Mouse (Mus musculus): ENCODE results near the gene Cramp1l. TPM values are rescaled to one million over a fixed set of nuclear protein-coding genes. Genes with fewer than 3 reads are reported as not detected.
A peak's percentile ranks its signal among the peaks of the same experiment; 100 is the strongest.
"Not testable (repeated sequence)": the region's sequence is repeated elsewhere in the genome, so short reads cannot be mapped to it uniquely, and the experiment has no call there.

Cramp1l gene
- polyA plus RNA-seq, 1 experiment from 2014 or later = 8.5 TPM

- Histone ChIP-seq H3K4me1 (replicated peaks) (peaks cover 12% of the 10 kb centered on the region), H3K27me3 (replicated peaks) (no peaks in the 10 kb centered on the region), H3K4me3 (peak overlapping the region; percentile 100), H3K4me2 (peak overlapping the region; percentile 83), H3K9ac (peak overlapping the region; percentile 98), H3K27ac (ENCODE audit: poor library complexity, severe bottlenecking) (no peak overlapping the region), H3K36me3 (peaks cover 50% of the 10 kb centered on the region), H3K9me3 (replicated peaks) (no peaks in the 10 kb centered on the region)
- WGBS = 61% methylated on average over 8 of the region's 8 CpGs
- ATAC-seq (ENCODE audit: insufficient number of reproducible peaks, low FRiP score) = no peak
Measured at GRCm38 (mm10) chr17:24959371-24959770, 56.2 kb downstream of the Cramp1l start.

- no peak overlapping the region for H3K9ac ChIP-seq
- H3K4me1 ChIP-seq (replicated peaks) = no peaks in the 10 kb centered on the region
- H3K27ac ChIP-seq (ENCODE audit: poor library complexity, severe bottlenecking) = no peak overlapping the region
- no peak overlapping the region for H3K4me3 ChIP-seq
- WGBS = 95% methylated on average over 2 of the region's 2 CpGs
- no peaks in the 10 kb centered on the region for H3K27me3 ChIP-seq (replicated peaks)
- peaks cover 58% of the 10 kb centered on the region for H3K36me3 ChIP-seq
- no peak for ATAC-seq (ENCODE audit: insufficient number of reproducible peaks, low FRiP score)
- no peak overlapping the region for H3K4me2 ChIP-seq
- H3K9me3 ChIP-seq (replicated peaks) = no peaks in the 10 kb centered on the region
Measured at GRCm38 (mm10) chr17:24953291-24953690, 62.3 kb downstream of the Cramp1l start.

DNA sequence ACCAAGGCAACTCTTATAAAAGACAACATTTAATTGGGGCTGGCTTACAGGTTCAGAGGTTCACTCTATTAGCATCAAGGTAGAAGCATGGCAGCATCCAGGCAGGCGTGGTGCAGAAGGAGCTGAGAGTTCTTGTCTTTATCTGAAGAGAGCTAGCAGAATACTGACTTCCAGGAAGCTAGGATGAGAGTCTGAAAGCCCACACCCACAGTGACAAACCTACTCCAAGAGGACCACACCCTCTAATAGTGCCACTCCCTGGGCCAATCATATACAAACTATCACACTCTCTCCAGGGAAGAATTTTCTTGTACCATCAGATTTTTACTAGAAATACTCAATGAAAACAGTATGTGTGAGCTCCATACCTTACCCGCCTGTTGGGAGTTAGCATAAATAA is 64.9 kb downstream of the Cramp1l start:
- Histone ChIP-seq H3K27ac (ENCODE audit: poor library complexity, severe bottlenecking) (no peak overlapping the region), H3K36me3 (peaks cover 68% of the 10 kb centered on the region), H3K9me3 (replicated peaks) (no peaks in the 10 kb centered on the region), H3K4me1 (replicated peaks) (no peaks in the 10 kb centered on the region), H3K9ac (no peak overlapping the region), H3K27me3 (replicated peaks) (no peaks in the 10 kb centered on the region), H3K4me3 (no peak overlapping the region), H3K4me2 (no peak overlapping the region)
- ATAC-seq (ENCODE audit: insufficient number of reproducible peaks, low FRiP score) = no peak
- 83% methylated on average over 2 of the region's 2 CpGs for WGBS

DNA sequence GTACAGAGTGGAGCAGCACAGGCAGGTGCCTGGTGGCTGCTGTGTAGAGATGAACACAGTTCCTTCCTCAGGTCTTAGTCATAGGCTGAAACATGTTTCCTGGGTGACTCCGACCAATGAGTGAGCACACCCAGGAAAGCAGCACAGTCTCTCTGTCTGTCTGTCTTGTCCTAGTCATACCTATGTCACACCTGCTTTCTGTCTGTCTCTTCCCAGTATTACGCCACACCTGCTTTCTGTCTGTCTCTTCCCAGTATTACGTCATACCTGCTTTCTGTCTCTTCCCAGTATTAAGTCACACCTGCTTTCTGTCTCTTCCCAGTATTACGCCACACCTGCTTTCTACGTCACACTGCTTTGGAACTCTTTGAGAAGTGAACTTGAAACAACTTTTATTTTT is 67.4 kb downstream of the Cramp1l start:
- no peak overlapping the region for H3K9ac ChIP-seq
- no peak for ATAC-seq (ENCODE audit: insufficient number of reproducible peaks, low FRiP score)
- no peak overlapping the region for H3K4me2 ChIP-seq
- H3K27me3 ChIP-seq (replicated peaks) = no peaks in the 10 kb centered on the region
- 94% methylated on average over 5 of the region's 5 CpGs for WGBS
- H3K9me3 ChIP-seq (replicated peaks) = no peaks in the 10 kb centered on the region
- H3K27ac ChIP-seq (ENCODE audit: poor library complexity, severe bottlenecking) = no peak overlapping the region
- H3K36me3 ChIP-seq = peaks cover 74% of the 10 kb centered on the region
- no peak overlapping the region for H3K4me3 ChIP-seq
- no peaks in the 10 kb centered on the region for H3K4me1 ChIP-seq (replicated peaks)

GRCm38 (mm10) chr17:24943589-24943988 is 72.0 kb downstream of the Cramp1l start:
- not testable (repeated sequence) for H3K9me3 ChIP-seq (replicated peaks); H3K9ac ChIP-seq; H3K27me3 ChIP-seq (replicated peaks); H3K4me2 ChIP-seq; H3K4me3 ChIP-seq; ATAC-seq (ENCODE audit: insufficient number of reproducible peaks, low FRiP score); H3K4me1 ChIP-seq (replicated peaks); H3K27ac ChIP-seq (ENCODE audit: poor library complexity, severe bottlenecking)
- WGBS = 89% methylated on average over 1 of the region's 1 CpGs
- H3K36me3 ChIP-seq = peaks cover 57% of the 10 kb centered on the region

GRCm38 (mm10) chr17:24943036-24943435 is 72.6 kb downstream of the Cramp1l start:
- no peak for ATAC-seq (ENCODE audit: insufficient number of reproducible peaks, low FRiP score)
- Histone ChIP-seq H3K9me3 (replicated peaks) (no peaks in the 10 kb centered on the region), H3K9ac (no peak overlapping the region)

GRCm38 (mm10) chr17:24942453-24942852 is 73.1 kb downstream of the Cramp1l start:
- H3K27ac ChIP-seq (ENCODE audit: poor library complexity, severe bottlenecking); H3K4me2 ChIP-seq; H3K27me3 ChIP-seq (replicated peaks); H3K9ac ChIP-seq; H3K9me3 ChIP-seq (replicated peaks); H3K4me1 ChIP-seq (replicated peaks); H3K4me3 ChIP-seq; ATAC-seq (ENCODE audit: insufficient number of reproducible peaks, low FRiP score): not testable (repeated sequence)
- H3K36me3 ChIP-seq = peaks cover 45% of the 10 kb centered on the region
- WGBS = 26% methylated on average over 2 of the region's 2 CpGs

More at GRCm38 (mm10) chr17:24943036-24943435, 72.6 kb downstream of the Cramp1l start:
- H3K4me1 ChIP-seq (replicated peaks) = no peaks in the 10 kb centered on the region
- WGBS = 85% methylated on average over 7 of the region's 7 CpGs
- H3K36me3 ChIP-seq = peaks cover 51% of the 10 kb centered on the region
- H3K4me3 ChIP-seq = no peak overlapping the region
- H3K4me2 ChIP-seq = no peak overlapping the region
- H3K27me3 ChIP-seq (replicated peaks) = no peaks in the 10 kb centered on the region
- no peak overlapping the region for H3K27ac ChIP-seq (ENCODE audit: poor library complexity, severe bottlenecking)

- no peaks in the 10 kb centered on the region for H3K27me3 ChIP-seq (replicated peaks)
- no peaks in the 10 kb centered on the region; the same call in 1 of the 2 replicates for H3K36me3 ChIP-seq
- H3K4me1 ChIP-seq (replicated peaks) = peaks cover 28% of the 10 kb centered on the region
- H3K9me3 ChIP-seq (replicated peaks) = no peaks in the 10 kb centered on the region
- H3K4me3 ChIP-seq = peak overlapping the region; percentile 66
- peak overlapping the region; percentile 85 for H3K9ac ChIP-seq
- peak overlapping the region; percentile 75 for H3K4me2 ChIP-seq
- no peak for ATAC-seq (ENCODE audit: insufficient number of reproducible peaks, low FRiP score)
- 50% methylated on average over 6 of the region's 6 CpGs for WGBS
- peak overlapping the region; percentile 60 for H3K27ac ChIP-seq (ENCODE audit: poor library complexity, severe bottlenecking)
Measured at GRCm38 (mm10) chr17:24937266-24937665, 78.3 kb downstream of the Cramp1l start.

DNA sequence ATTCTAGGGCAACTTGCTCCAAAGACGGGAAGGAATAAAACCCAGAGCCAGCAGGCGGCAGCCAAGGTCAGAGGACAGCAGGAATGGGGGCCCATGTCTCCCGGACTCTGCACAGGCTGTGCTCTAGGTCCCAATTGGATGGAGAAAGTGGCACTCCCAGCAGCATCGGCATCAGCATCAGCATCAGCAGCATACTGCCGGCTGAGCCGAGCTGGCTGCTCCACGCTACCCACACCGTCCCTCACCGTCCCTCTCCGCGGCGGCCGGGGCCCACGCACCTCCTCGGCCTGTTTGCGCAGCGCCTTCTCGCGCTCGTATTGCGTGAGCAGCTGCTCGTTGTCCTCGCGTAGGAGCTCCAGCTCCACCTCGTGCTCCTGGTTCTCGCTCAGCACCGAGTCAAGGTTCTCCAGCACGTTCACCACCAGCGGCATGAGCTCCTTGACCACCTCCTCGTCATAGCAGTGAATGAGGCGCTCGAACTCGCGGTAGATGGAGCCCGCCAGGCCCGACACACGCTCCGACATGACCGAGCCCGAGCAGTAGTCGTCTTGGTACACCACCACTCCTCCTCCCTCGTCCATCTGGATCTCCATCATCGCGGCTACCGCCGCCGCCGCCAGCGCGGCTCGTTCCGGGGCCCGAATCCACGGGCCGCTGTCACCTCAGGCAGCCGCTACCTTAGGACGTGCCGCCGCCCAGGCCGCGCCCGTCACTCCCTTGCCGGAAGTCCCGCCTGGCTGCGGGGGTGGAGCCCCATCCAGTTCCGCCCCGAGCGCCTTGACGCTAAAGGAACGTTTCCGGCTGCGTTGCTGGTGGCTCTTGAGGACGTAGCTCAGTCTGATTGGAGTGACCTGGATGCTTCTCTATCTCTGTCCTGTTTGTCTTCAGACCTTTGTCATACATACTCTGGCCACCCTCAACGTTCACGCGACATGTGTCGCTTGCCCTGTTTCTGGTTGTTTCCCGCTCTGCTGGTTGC is 79.0 kb downstream of the Cramp1l start, which contains the start of gene Mapk8ip3:
Mapk8ip3 (minus strand) TSS at position 719 of the 979 bp plus-strand sequence.
- H3K9ac ChIP-seq = peak within 1 kb of the TSS; percentile 85
- H3K36me3 ChIP-seq = peaks cover 4% of the 10 kb centered on the region
- under 1% methylated on average over 78 of the region's 78 CpGs for WGBS
- H3K9me3 ChIP-seq (replicated peaks) = no peaks in the 10 kb centered on the region
- H3K27me3 ChIP-seq (replicated peaks) = no peaks in the 10 kb centered on the region
- peak within 1 kb of the TSS; percentile 75 for H3K4me2 ChIP-seq
- ATAC-seq (ENCODE audit: insufficient number of reproducible peaks, low FRiP score) = peak; percentile 98
- H3K4me1 ChIP-seq (replicated peaks) = peaks cover 28% of the 10 kb centered on the region
- peak within 1 kb of the TSS; percentile 60 for H3K27ac ChIP-seq (ENCODE audit: poor library complexity, severe bottlenecking)
- peak within 1 kb of the TSS; percentile 66 for H3K4me3 ChIP-seq

DNA sequence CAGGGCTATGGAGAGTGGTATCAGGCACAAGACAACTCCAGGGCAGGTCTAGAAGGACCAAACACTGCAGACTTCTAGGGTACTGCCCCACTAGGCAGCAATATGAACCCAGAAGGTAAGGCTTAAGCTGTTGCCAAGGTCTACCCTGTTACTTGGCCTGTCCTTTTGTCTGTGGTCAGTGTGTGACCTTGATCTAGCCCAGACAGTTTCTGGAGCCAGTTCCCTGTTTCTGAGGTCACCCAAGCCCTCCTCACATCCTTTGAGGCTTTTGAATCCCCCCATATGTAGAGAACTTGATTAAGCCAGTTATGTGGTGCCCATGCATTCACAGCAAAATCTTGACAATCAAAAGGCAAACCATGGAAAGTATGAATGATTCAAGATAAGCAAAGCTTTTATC is 79.9 kb downstream of the Cramp1l start:
- Histone ChIP-seq H3K4me3 (peak overlapping the region; percentile 66), H3K27me3 (replicated peaks) (no peaks in the 10 kb centered on the region), H3K4me1 (replicated peaks) (peaks cover 28% of the 10 kb centered on the region), H3K27ac (ENCODE audit: poor library complexity, severe bottlenecking) (no peak overlapping the region), H3K4me2 (peak overlapping the region; percentile 75), H3K9ac (peak overlapping the region; percentile 85), H3K36me3 (peaks cover 8% of the 10 kb centered on the region), H3K9me3 (replicated peaks) (no peaks in the 10 kb centered on the region)
- ATAC-seq (ENCODE audit: insufficient number of reproducible peaks, low FRiP score) = no peak

DNA sequence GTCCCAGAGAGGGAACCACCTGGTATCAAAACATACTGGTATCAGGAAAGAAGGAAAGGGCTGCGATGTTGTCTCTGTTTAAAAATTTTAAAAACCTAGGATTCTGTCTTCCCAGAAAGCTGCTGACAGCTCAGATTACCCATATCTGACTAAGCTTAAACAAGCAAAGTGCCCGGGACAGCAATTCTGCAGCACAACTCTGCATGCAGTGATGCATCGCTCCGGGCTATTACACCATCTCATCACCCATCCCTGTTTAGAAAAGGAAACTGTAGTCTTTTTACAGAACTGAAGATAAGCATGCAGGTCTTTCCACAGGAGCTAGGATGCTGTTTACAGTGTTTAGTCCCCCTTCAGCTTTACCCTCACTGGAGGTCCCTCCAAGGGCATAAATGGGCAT is 80.7 kb downstream of the Cramp1l start:
- ATAC-seq (ENCODE audit: insufficient number of reproducible peaks, low FRiP score) = no peak
- Histone ChIP-seq H3K36me3 (peaks cover 8% of the 10 kb centered on the region), H3K4me1 (replicated peaks) (peaks cover 28% of the 10 kb centered on the region), H3K9me3 (replicated peaks) (no peaks in the 10 kb centered on the region), H3K4me3 (peak overlapping the region; percentile 66), H3K4me2 (peak overlapping the region; percentile 75), H3K27ac (ENCODE audit: poor library complexity, severe bottlenecking) (no peak overlapping the region), H3K9ac (peak overlapping the region; percentile 85), H3K27me3 (replicated peaks) (no peaks in the 10 kb centered on the region)
- WGBS = 30% methylated on average over 4 of the region's 4 CpGs
